Mouse (Mus musculus) small intestine, adult 2 months (tissue): Measurements from ENCODE around the gene Gpr107. TPM values are rescaled to one million over a fixed set of nuclear protein-coding genes. Genes with fewer than 3 reads are reported as not detected.
"Not testable (repeated sequence)": the region's sequence is repeated elsewhere in the genome, so short reads cannot be mapped to it uniquely, and the experiment has no call there.

ENCODE experiments used
- H3K27ac ChIP-seq: fragments of 200-500 bp; 2 replicates; pipeline ENCODE4 v1.5.1; 2012; ENCODE audit warnings: low read depth, low read length, control low read depth, inconsistent platforms; ENCODE audit not compliant: insufficient read depth
- H3K27me3 ChIP-seq: fragments of 200-500 bp; 2 replicates; pipeline ENCODE4 v1.6.1; 2012; ENCODE audit warnings: mild to moderate bottlenecking, moderate library complexity, low read length, inconsistent platforms; ENCODE audit not compliant: control insufficient read depth, insufficient read depth
- H3K36me3 ChIP-seq: fragments of 200-500 bp; 2 replicates; pipeline ENCODE4 v1.6.1; 2012; ENCODE audit warnings: mild to moderate bottlenecking, low read length, control low read depth, inconsistent platforms; ENCODE audit not compliant: control insufficient read depth, insufficient read depth
- H3K4me1 ChIP-seq: fragments of 200-500 bp; 2 replicates; pipeline ENCODE4 v1.6.1; 2012; ENCODE audit warnings: low read length, inconsistent platforms, mixed read lengths; ENCODE audit not compliant: control insufficient read depth, insufficient read depth, insufficient read length
- H3K4me3 ChIP-seq: fragments of 200-500 bp; 2 replicates; pipeline ENCODE4 v1.5.1; 2012; ENCODE audit warnings: low read depth, mild to moderate bottlenecking, control low read depth, inconsistent platforms, low read length, moderate library complexity
- CTCF ChIP-seq: fragments of 200-500 bp; IDR thresholded peaks from 2 replicates; pipeline ENCODE4 v1.5.1; 2012; ENCODE audit warnings: low read depth, mild to moderate bottlenecking, control low read depth, inconsistent platforms, low read length, moderate library complexity, mixed read lengths; ENCODE audit not compliant: insufficient replicate concordance, insufficient read length; ENCODE audit errors: extremely low read depth
- POLR2A ChIP-seq: fragments of 200-500 bp; IDR thresholded peaks from 2 replicates; pipeline ENCODE4 v1.6.1; 2012; ENCODE audit warnings: low read depth, mild to moderate bottlenecking, control low read depth, inconsistent platforms, low read length, moderate library complexity
- WGBS: fragments of 180-500 bp; shearing (Covaris S2); methylation state at CpG from one replicate; pipeline ENCODE4 v1.1.7; 2018; 5-methylcytosine and 5-hydroxymethylcytosine counted together
- polyA plus RNA-seq: library from polyadenylated mRNA; depleted of rRNA; stranded (reverse); fragments of >200 nt; gene quantifications from 2 replicates; pipeline ENCODE4 v1.2.3, GENCODE M21; 2012

Gpr107 gene
- polyA plus RNA-seq, 1 experiment, result 30.5 TPM

DNA sequence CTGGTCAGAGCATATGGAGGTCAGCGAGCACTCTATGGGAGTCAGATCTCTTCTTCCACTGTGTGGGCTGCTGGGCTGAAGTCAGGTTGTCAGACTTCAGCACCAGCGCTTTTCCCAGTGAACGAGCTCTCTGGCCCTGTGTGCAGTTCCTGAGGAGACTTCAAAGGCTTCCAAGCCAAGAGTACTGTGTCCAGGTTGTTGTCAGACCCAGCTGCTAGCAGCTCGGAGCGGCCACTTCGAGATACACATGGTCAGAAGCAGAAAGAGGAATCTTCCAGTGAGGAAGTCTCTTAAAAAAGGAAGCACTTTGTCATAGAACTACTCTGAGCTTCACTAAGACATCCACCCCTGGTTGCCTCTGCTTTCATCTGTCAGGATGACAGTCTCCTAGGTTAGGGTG lies 18.0 kb downstream of the Gpr107 start:
- no peaks in the 10 kb centered on the region for H3K27me3 ChIP-seq
- no peak overlapping the region for H3K27ac ChIP-seq
- WGBS, result 90% methylated on average over 6 of the region's 6 CpGs
- no peak overlapping the region for H3K4me3 ChIP-seq
- TF ChIP-seq CTCF (no peak), POLR2A (no peak)
- peaks cover 8% of the 10 kb centered on the region; the same call in 1 of the 2 replicates for H3K4me1 ChIP-seq
- peaks cover 68% of the 10 kb centered on the region for H3K36me3 ChIP-seq

DNA sequence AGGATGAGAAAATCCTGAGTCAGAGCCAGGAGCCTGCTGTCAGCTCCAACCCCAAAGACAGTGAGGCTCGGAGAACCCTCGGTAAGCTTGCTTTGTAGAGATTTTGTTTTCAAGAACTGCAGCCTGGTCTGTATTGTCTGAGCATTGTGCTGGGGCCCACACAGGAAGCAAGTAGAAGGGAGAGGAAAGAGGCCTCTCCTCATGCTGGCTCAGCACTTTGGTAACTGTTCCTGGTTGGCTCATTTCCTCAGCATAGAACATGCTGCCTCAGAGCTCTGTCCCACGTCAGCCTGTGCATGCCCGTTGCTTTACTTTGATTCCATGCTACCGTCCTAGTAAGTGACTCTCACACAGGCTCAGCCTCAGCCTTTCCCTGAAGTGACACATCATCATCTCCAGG lies 19.9 kb downstream of the Gpr107 start:
- Histone ChIP-seq H3K27me3 (no peaks in the 10 kb centered on the region), H3K36me3 (peaks cover 75% of the 10 kb centered on the region), H3K27ac (peak overlapping the region; percentile 23), H3K4me3 (no peak overlapping the region), H3K4me1 (0 out of 2 replicates have a peak, but pooled peaks cover 2% of the 10 kb centered on the region)
- no peak for TF ChIP-seq POLR2A
- WGBS, result 73% methylated on average over 5 of the region's 5 CpGs

DNA sequence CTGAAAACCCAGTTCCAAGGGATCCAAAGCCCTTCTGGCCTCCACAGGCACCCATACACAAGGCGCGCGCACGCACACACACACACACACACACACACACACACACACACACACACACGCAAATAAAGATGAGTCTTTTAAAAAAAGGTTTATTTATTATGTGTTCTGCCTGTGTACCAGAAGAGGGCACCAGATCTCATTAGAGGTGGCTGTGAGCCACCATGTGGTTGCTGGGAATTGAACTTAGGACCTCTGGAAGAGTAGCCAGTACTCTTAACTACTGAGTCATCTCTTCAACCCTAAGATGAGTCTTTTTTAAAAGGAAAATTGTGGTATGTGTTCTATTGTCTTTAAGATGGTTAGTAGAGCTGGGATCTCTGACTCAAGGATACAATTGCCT lies 20.4 kb downstream of the Gpr107 start:
- 0 out of 2 replicates have a peak, but pooled peaks cover 2% of the 10 kb centered on the region for H3K4me1 ChIP-seq
- TF ChIP-seq CTCF, result no peak
- no peak for TF ChIP-seq POLR2A
- no peaks in the 10 kb centered on the region for H3K27me3 ChIP-seq
- peak overlapping the region; percentile 23 for H3K27ac ChIP-seq
- H3K4me3 ChIP-seq, result no peak overlapping the region
- WGBS, result 95% methylated on average over 5 of the region's 5 CpGs
- peaks cover 76% of the 10 kb centered on the region for H3K36me3 ChIP-seq

DNA sequence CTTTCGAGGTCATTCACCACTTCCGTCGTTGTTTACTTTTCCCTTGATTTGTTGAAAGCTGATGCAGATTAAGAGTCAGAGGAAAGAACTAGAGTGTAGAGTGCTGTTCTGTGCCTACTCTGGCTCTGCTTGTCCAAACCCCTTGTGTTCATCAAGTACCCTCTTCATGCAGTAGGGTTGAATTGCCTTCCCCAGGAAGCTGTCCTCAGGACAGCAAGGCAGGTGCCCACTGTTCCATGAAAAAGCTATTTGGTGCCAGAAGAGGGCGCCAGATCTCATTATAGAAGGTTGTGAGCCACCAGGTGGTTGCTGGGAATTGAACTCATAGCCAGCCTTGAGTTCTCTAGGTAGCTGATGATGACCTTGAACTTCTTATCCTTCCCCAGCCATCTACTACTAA lies 21.2 kb downstream of the Gpr107 start:
- Histone ChIP-seq H3K27ac (no peak overlapping the region), H3K4me1 (0 out of 2 replicates have a peak, but pooled peaks cover 2% of the 10 kb centered on the region), H3K36me3 (peaks cover 80% of the 10 kb centered on the region), H3K4me3 (no peak overlapping the region), H3K27me3 (no peaks in the 10 kb centered on the region)
- TF ChIP-seq POLR2A (no peak), CTCF (peak; percentile 35; the same call in 1 of the 2 replicates)
- 69% methylated on average over 4 of the region's 4 CpGs for WGBS

DNA sequence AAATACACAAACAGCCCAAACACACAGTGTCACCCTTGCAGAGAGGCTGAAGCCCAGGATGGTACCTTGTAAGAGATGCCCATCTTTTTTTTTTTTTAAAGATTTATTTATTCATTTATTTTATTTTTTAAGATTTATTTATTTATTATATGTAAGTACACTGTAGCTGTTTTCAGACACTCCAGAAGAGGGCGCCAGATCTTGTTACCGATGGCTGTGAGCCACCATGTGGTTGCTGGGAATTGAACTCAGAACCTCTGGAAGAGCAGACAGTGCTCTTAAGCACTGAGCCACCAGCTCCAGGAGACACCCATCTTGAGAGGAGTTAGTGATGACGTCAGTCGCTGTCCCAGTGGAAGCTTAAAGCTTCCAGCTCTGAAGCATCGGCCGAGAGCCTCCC lies 26.5 kb downstream of the Gpr107 start:
- 84% methylated on average over 6 of the region's 6 CpGs for WGBS
- H3K4me1 ChIP-seq, H3K4me3 ChIP-seq, H3K27me3 ChIP-seq, H3K27ac ChIP-seq: not testable (repeated sequence)
- peaks cover 65% of the 10 kb centered on the region for H3K36me3 ChIP-seq

DNA sequence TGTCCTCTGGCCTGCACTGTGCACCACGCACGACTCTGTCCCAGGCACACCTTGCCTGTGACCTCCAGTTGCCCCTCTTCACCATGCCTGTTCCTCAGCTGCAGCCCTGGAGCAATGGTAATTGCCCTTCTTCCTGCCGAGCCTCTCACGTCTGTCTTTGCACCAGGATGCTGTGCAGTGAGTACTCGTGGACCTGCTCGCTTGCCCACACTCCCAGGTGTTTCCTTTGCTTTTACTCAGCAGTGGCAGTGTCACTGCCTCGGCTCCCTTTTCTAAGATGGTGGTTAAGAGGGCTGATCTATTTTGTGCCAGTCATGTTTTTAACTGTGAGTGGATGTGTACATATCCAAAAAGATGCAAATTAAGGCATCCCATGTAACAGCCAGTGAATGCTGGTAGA lies 27.4 kb downstream of the Gpr107 start:
- Histone ChIP-seq H3K27ac (no peak overlapping the region), H3K4me3 (no peak overlapping the region), H3K36me3 (peaks cover 66% of the 10 kb centered on the region), H3K4me1 (peaks cover 5% of the 10 kb centered on the region; the same call in 1 of the 2 replicates), H3K27me3 (no peaks in the 10 kb centered on the region)
- 80% methylated on average over 7 of the region's 7 CpGs for WGBS
- no peak for TF ChIP-seq CTCF
- no peak for TF ChIP-seq POLR2A

DNA sequence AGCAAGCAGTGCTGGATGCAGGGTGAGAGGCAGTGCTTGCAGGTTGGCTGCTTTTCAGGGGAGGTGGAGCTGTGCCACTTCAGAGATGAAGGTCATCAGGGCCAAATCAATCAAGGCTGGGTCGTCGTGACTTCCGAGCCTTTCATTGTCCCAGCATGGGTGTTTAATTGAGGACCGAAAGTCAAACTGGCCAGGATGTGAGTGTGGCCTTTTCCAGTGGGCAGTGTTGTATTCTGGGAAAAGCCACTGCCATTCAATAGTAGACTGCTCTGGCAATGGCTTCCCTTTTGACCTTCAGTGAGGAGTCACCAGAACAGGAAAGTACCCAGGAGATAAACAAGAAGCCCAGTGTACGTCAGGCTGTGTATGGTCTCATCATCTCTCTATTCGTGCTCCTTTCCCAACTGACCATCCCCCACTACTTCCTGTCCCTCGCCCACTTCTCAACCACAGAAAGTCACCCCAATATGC lies 28.0 kb downstream of the Gpr107 start:
- TF ChIP-seq POLR2A, result no peak
- TF ChIP-seq CTCF, result no peak
- peak overlapping the region; percentile 6; the same call in 1 of the 2 replicates for H3K27ac ChIP-seq
- WGBS, result 70% methylated on average over 7 of the region's 7 CpGs
- no peak overlapping the region for H3K4me3 ChIP-seq
- H3K27me3 ChIP-seq, result no peaks in the 10 kb centered on the region
- peaks cover 5% of the 10 kb centered on the region; the same call in 1 of the 2 replicates for H3K4me1 ChIP-seq
- H3K36me3 ChIP-seq, result peaks cover 68% of the 10 kb centered on the region

DNA sequence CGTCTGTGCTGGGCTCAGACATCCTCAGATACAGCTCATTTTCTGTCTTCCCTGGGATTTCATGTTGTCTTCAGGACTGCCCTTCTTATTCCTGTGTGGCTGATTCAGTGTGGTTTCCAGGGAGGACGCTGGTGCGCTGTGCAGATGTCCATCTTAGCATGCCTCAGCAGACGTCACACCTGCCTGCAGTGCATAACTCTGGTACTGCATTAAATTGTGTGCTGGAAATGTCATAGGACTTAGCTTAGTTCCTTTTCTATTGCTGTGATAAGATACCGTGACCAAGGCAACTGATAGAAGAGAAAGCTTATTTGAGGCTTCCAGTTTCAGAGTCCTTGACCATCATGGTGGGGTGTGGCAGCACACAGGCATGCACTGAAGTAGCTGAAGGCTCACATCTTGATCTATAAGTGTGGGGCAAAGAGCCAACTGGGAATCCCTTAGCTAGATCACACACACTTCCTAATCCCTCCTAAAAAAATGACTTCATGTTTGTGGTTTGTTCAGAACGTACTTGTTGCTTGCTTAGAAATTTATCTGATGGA lies 30.7 kb downstream of the Gpr107 start:
- Histone ChIP-seq H3K36me3 (peaks cover 62% of the 10 kb centered on the region), H3K4me1 (peaks cover 5% of the 10 kb centered on the region; the same call in 1 of the 2 replicates), H3K27ac (no peak overlapping the region), H3K4me3 (no peak overlapping the region), H3K27me3 (no peaks in the 10 kb centered on the region)
- TF ChIP-seq POLR2A (no peak), CTCF (no peak)
- 74% methylated on average over 6 of the region's 6 CpGs for WGBS
